Mouse (Mus musculus): ENCODE results near the gene Rplp0. TPM values are rescaled to one million over a fixed set of nuclear protein-coding genes. Genes with fewer than 3 reads are reported as not detected.
"Not testable (repeated sequence)": the region's sequence is repeated elsewhere in the genome, so short reads cannot be mapped to it uniquely, and the experiment has no call there.

The Rplp0 gene
- polyA plus RNA-seq, 1 experiment from 2014 or later, result 832 TPM

DNA sequence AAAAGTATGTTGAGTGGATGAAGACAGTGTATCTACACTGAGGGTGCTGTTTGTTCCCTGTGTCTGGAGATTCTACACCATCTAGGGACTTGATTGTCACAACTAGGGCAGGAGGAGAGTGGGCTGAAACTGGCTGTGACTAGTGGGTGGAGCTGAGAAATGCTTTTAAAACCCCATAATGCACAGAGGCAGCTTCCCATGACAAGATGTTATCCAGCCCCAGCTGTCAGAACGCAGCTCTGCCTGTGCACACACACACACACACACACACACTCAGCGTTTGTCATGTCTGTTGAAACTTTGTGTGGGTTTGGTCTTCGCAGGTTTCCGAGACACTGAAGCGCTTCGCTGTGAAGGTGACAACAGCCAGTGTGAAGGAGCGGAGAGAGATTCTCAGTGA lies 11.8 kb downstream of the Rplp0 start:
- no peak overlapping the region for H3K4me3 ChIP-seq (ENCODE audit: low read depth, low read length)
- TF ChIP-seq CTCF (IDR thresholded peaks at IDR 0.05; ENCODE audit: low read depth), result no peak
- no peak overlapping the region for H3K9ac ChIP-seq (ENCODE audit: low read depth, low read length)
- H3K4me2 ChIP-seq (replicated peaks; ENCODE audit: low read depth), result no peak overlapping the region
- no peaks in the 10 kb centered on the region for H3K27me3 ChIP-seq (replicated peaks; ENCODE audit: control insufficient read depth, insufficient read depth, low read length)
- H3K4me1 ChIP-seq (replicated peaks; ENCODE audit: control insufficient read depth, insufficient read depth, low read length), result peaks cover 2% of the 10 kb centered on the region; the same call in 1 of the 2 replicates
- H3K9me3 ChIP-seq (ENCODE audit: control insufficient read depth), result no peaks in the 10 kb centered on the region
- 91% methylated on average over 7 of the region's 7 CpGs for WGBS
- H3K36me3 ChIP-seq (ENCODE audit: control insufficient read depth, insufficient read depth), result peaks cover 48% of the 10 kb centered on the region
- no peak for ATAC-seq
- 0 out of 2 replicates have a peak overlapping the region, but pooled peaks have one; percentile 21 for H3K27ac ChIP-seq (ENCODE audit: low read depth, low read length)

DNA sequence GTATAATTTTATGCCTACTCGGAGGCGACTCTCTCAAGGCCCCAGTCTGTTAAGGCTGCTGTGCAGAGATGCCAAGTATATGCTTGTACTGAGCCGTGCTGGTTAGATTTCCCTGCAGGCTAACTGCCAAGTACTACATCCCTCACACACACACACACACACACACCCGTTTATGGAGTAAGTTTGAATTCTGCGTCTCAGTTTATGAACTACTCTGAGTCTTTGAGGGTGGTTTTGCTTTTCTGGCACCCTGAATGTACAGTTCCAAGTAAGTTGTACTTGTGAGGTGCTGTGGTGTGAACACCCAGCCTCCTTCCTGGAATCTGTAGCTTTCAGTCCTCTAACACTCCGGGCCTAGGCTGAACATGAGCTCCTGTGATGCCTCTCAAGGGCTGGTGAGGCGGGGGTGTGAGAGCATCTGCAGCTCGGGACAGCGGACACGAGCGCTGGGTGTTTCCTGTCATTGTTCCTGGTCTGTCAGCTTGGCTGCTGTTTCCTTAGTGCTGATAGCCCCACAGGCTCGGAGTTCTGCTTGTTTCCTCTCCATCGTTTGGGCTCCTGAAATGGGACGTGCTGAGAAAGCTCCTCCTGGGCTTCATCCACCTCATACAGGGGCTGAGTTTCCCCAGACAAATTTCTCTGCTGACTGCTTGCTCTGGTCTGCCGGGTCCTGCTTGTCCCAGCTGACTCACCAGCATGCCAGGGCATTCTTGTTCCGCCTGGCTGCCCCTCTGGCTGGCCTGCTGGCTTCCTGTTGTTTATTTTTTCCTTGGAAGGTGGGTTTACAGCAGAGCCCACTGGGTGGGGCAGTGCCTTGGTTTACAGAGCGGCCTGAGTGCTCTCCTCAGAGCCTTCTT lies 13.6 kb downstream of the Rplp0 start:
- H3K36me3 ChIP-seq (ENCODE audit: control insufficient read depth, insufficient read depth), result peaks cover 62% of the 10 kb centered on the region
- 52% methylated on average over 17 of the region's 17 CpGs for WGBS
- no peak for TF ChIP-seq CTCF (IDR thresholded peaks at IDR 0.05; ENCODE audit: low read depth)
- ATAC-seq, result no peak
- H3K4me2 ChIP-seq (replicated peaks; ENCODE audit: low read depth), result no peak overlapping the region
- H3K27me3 ChIP-seq (replicated peaks; ENCODE audit: control insufficient read depth, insufficient read depth, low read length), result no peaks in the 10 kb centered on the region
- H3K27ac ChIP-seq (ENCODE audit: low read depth, low read length), result peak overlapping the region; percentile 50
- H3K9ac ChIP-seq (ENCODE audit: low read depth, low read length), result no peak overlapping the region
- no peaks in the 10 kb centered on the region for H3K9me3 ChIP-seq (ENCODE audit: control insufficient read depth)
- H3K4me3 ChIP-seq (ENCODE audit: low read depth, low read length), result no peak overlapping the region
- no peaks in the 10 kb centered on the region for H3K4me1 ChIP-seq (replicated peaks; ENCODE audit: control insufficient read depth, insufficient read depth, low read length)

DNA sequence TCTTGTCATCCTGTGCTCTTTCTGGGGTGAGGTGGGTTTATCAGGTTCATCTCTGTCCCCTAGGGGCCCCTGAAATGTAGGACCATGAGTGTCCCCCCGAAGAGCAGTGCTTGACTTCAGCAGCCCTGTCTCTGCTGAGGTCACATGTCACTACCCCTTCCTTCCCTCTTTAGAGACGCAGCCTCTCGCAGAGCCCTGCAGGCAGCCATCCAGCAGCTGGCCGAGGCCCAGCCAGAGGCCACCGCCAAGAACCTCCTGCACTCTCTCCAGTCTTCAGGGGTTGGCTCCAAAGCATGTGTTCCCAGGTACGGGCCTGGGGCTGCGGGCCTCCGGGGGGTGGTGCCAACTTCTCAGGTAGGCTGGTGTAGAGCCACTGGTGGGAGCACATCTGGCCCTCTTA lies 15.7 kb downstream of the Rplp0 start:
- WGBS, result 74% methylated on average over 8 of the region's 8 CpGs
- TF ChIP-seq CTCF (IDR thresholded peaks at IDR 0.05; ENCODE audit: low read depth), result no peak
- Histone ChIP-seq H3K27me3 (replicated peaks; ENCODE audit: control insufficient read depth, insufficient read depth, low read length) (no peaks in the 10 kb centered on the region), H3K36me3 (ENCODE audit: control insufficient read depth, insufficient read depth) (peaks cover 79% of the 10 kb centered on the region), H3K4me2 (replicated peaks; ENCODE audit: low read depth) (no peak overlapping the region), H3K4me3 (ENCODE audit: low read depth, low read length) (no peak overlapping the region), H3K9me3 (ENCODE audit: control insufficient read depth) (no peaks in the 10 kb centered on the region), H3K4me1 (replicated peaks; ENCODE audit: control insufficient read depth, insufficient read depth, low read length) (no peaks in the 10 kb centered on the region), H3K27ac (ENCODE audit: low read depth, low read length) (no peak overlapping the region), H3K9ac (ENCODE audit: low read depth, low read length) (no peak overlapping the region)
- ATAC-seq, result no peak

DNA sequence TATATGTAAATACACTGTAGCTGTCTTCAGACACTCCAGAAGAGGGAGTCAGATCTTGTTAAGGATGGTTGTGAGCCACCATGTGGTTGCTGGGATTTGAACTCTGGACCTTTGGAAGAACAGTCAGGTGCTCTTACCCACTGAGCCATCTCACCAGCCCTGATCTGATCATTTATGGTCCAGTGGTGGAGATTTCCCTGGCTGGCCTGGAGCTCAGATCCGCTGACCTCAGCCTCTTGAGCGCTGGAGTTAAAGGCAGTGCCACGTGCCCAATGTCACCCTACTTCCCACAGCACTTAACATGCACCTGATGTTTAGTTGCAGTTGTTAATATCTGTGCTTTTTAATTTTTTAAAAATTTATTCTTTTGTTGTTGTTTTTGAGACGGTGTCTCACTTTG lies 18.4 kb downstream of the Rplp0 start:
- not testable (repeated sequence) for ATAC-seq; H3K9ac ChIP-seq (ENCODE audit: low read depth, low read length); H3K4me2 ChIP-seq (replicated peaks; ENCODE audit: low read depth); H3K4me3 ChIP-seq (ENCODE audit: low read depth, low read length); H3K9me3 ChIP-seq (ENCODE audit: control insufficient read depth); H3K27ac ChIP-seq (ENCODE audit: low read depth, low read length); H3K4me1 ChIP-seq (replicated peaks; ENCODE audit: control insufficient read depth, insufficient read depth, low read length); H3K27me3 ChIP-seq (replicated peaks; ENCODE audit: control insufficient read depth, insufficient read depth, low read length)
- H3K36me3 ChIP-seq (ENCODE audit: control insufficient read depth, insufficient read depth), result peaks cover 89% of the 10 kb centered on the region
- 79% methylated on average over 4 of the region's 4 CpGs for WGBS

DNA sequence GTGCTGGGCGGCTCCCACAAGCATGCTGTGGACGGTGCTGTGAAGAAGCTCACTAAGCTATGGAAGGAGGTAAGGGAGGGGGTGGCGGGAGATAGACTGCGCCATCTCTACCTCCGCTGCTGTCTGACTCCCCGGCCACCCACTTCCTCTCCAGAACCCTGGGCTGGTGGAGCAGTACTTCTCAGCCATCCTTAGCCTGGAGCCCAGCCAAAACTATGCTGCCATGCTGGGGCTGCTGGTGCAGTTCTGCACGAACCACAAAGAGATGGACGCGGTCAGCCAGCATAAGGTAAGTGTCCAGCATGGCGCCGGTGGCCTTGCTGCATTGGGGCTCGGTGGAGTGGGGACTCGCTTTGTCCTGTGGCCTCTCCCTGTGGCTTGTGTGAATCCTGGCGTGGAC lies 19.7 kb downstream of the Rplp0 start:
- H3K4me1 ChIP-seq (replicated peaks; ENCODE audit: control insufficient read depth, insufficient read depth, low read length), result no peaks in the 10 kb centered on the region
- ATAC-seq, result no peak
- no peak overlapping the region for H3K9ac ChIP-seq (ENCODE audit: low read depth, low read length)
- H3K27me3 ChIP-seq (replicated peaks; ENCODE audit: control insufficient read depth, insufficient read depth, low read length), result no peaks in the 10 kb centered on the region
- TF ChIP-seq CTCF (IDR thresholded peaks at IDR 0.05; ENCODE audit: low read depth), result no peak
- WGBS, result 94% methylated on average over 14 of the region's 14 CpGs
- no peak overlapping the region for H3K4me2 ChIP-seq (replicated peaks; ENCODE audit: low read depth)
- H3K9me3 ChIP-seq (ENCODE audit: control insufficient read depth), result 0 out of 2 replicates have a peak, but pooled peaks cover 5% of the 10 kb centered on the region
- no peak overlapping the region for H3K4me3 ChIP-seq (ENCODE audit: low read depth, low read length)
- peaks cover 89% of the 10 kb centered on the region for H3K36me3 ChIP-seq (ENCODE audit: control insufficient read depth, insufficient read depth)
- H3K27ac ChIP-seq (ENCODE audit: low read depth, low read length), result no peak overlapping the region

DNA sequence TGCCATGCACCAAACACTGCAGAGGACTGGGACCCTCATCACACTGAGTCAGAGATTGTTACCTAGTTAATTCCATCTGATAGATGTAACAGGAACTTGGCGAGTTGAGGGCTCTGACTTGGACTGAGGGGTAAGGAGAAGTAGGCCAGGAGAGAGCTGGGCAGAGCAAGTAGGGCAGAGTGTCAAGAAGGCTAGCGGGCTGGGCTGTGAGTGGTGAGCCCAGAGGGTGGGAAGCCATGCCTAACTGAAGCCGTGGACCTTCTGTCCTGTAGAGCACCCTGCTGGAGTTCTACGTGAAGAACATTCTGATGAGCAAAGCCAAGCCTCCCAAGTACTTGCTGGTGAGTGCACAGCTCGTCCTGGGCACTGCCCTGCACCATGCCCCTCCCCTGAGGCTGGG lies 20.1 kb downstream of the Rplp0 start:
- 92% methylated on average over 5 of the region's 5 CpGs for WGBS
- Histone ChIP-seq H3K9me3 (ENCODE audit: control insufficient read depth) (0 out of 2 replicates have a peak, but pooled peaks cover 5% of the 10 kb centered on the region), H3K4me3 (ENCODE audit: low read depth, low read length) (no peak overlapping the region), H3K36me3 (ENCODE audit: control insufficient read depth, insufficient read depth) (peaks cover 89% of the 10 kb centered on the region), H3K27me3 (replicated peaks; ENCODE audit: control insufficient read depth, insufficient read depth, low read length) (no peaks in the 10 kb centered on the region), H3K9ac (ENCODE audit: low read depth, low read length) (no peak overlapping the region), H3K27ac (ENCODE audit: low read depth, low read length) (no peak overlapping the region), H3K4me2 (replicated peaks; ENCODE audit: low read depth) (no peak overlapping the region), H3K4me1 (replicated peaks; ENCODE audit: control insufficient read depth, insufficient read depth, low read length) (no peaks in the 10 kb centered on the region)
- no peak for TF ChIP-seq CTCF (IDR thresholded peaks at IDR 0.05; ENCODE audit: low read depth)
- no peak for ATAC-seq

Measured in intestine, postnatal 0 days (tissue).